Mouse (Mus musculus) embryonic facial prominence, embryonic 12.5 days (tissue): ENCODE results near the gene Kpna4. TPM values are rescaled to one million over a fixed set of nuclear protein-coding genes. Genes with fewer than 3 reads are reported as not detected.

ENCODE experiments used
- ATAC-seq: fragments of 200-750 bp; cut with Nextera tagmentation; 2 replicates; pipeline ENCODE4 v1.8.0; 2017; ENCODE audit not compliant: insufficient number of reproducible peaks, insufficient read depth, low FRiP score, low TSS enrichment
- H3K27ac ChIP-seq: fragments of 300-500 bp; sonication (generic); 2 replicates; pipeline ENCODE4 v1.5.1; 2016; ENCODE audit warnings: mild to moderate bottlenecking
- H3K27me3 ChIP-seq: fragments of 300-500 bp; sonication (generic); 2 replicates; pipeline ENCODE4 v1.6.1; 2016; ENCODE audit warnings: mild to moderate bottlenecking, moderate library complexity
- H3K36me3 ChIP-seq: fragments of 300-500 bp; sonication (generic); 2 replicates; pipeline ENCODE4 v1.6.1; 2016; ENCODE audit warnings: mild to moderate bottlenecking
- H3K4me1 ChIP-seq: fragments of 300-500 bp; sonication (generic); 2 replicates; pipeline ENCODE4 v1.6.1; 2016
- H3K4me2 ChIP-seq: fragments of 300-500 bp; sonication (generic); replicated peaks from 2 replicates; pipeline ENCODE4 v1.6.1; 2016; ENCODE audit warnings: mild to moderate bottlenecking, moderate library complexity
- H3K4me3 ChIP-seq: fragments of 300-500 bp; sonication (generic); 2 replicates; pipeline ENCODE4 v1.5.1; 2016; ENCODE audit warnings: mild to moderate bottlenecking
- H3K9ac ChIP-seq: fragments of 300-500 bp; sonication (generic); 2 replicates; pipeline ENCODE4 v1.6.1; 2016; ENCODE audit warnings: mild to moderate bottlenecking, moderate library complexity
- H3K9me3 ChIP-seq: fragments of 300-500 bp; sonication (generic); 2 replicates; pipeline ENCODE4 v1.6.1; 2016; ENCODE audit warnings: mild to moderate bottlenecking, moderate library complexity
- WGBS: fragments of 180-500 bp; shearing (Covaris S2); methylation state at CpG from one replicate; pipeline ENCODE4 v1.1.7; 2016; 5-methylcytosine and 5-hydroxymethylcytosine counted together
- polyA plus RNA-seq: library from polyadenylated mRNA; unstranded; fragments of >200 nt; fragmentation: Nextera tagmentation; extraction: Ambion mirVana; gene quantifications from 2 replicates; pipeline ENCODE4 v1.2.1, GENCODE M21; 2016

The Kpna4 gene
- polyA plus RNA-seq = 45.7 and 47.9 TPM in 2 replicates

- under 1% methylated on average over 92 of the region's 107 CpGs for WGBS
- no peaks in the 10 kb centered on the region for H3K27me3 ChIP-seq
- H3K4me2 ChIP-seq = peak within 1 kb of the TSS; percentile 71
- no peaks in the 10 kb centered on the region for H3K36me3 ChIP-seq
- no peaks in the 10 kb centered on the region for H3K9me3 ChIP-seq
- H3K4me3 ChIP-seq = peak within 1 kb of the TSS; percentile 93
- H3K9ac ChIP-seq = peak within 1 kb of the TSS; percentile 97
- H3K27ac ChIP-seq = peak within 1 kb of the TSS; percentile 95
- H3K4me1 ChIP-seq = peaks cover 16% of the 10 kb centered on the region; the same call in 1 of the 2 replicates
- peak; percentile 99 for ATAC-seq
These were observed at the start of gene Kpna4 for GRCm38 (mm10) chr3:69126509-69127345. Gene Kpna4, minus strand, starts transcription at chr3:69127113.

- 56% methylated on average over 1 of the region's 1 CpGs for WGBS
- Histone ChIP-seq H3K4me3 (no peak overlapping the region), H3K9me3 (no peaks in the 10 kb centered on the region), H3K4me2 (no peak overlapping the region), H3K36me3 (no peaks in the 10 kb centered on the region), H3K27ac (no peak overlapping the region), H3K9ac (no peak overlapping the region), H3K27me3 (no peaks in the 10 kb centered on the region), H3K4me1 (no peaks in the 10 kb centered on the region)
- no peak for ATAC-seq
These were observed 48.3 kb upstream of the Kpna4 start for GRCm38 (mm10) chr3:69175229-69175628.

- H3K36me3 ChIP-seq = no peaks in the 10 kb centered on the region
- no peaks in the 10 kb centered on the region for H3K9me3 ChIP-seq
- 81% methylated on average over 4 of the region's 4 CpGs for WGBS
- H3K4me1 ChIP-seq = no peaks in the 10 kb centered on the region
- no peak overlapping the region for H3K4me3 ChIP-seq
- H3K4me2 ChIP-seq = no peak overlapping the region
- H3K27me3 ChIP-seq = no peaks in the 10 kb centered on the region
- H3K9ac ChIP-seq = no peak overlapping the region
- no peak for ATAC-seq
- no peak overlapping the region for H3K27ac ChIP-seq
These were observed 44.2 kb upstream of the Kpna4 start for GRCm38 (mm10) chr3:69171123-69171522.

- Histone ChIP-seq H3K4me1 (no peaks in the 10 kb centered on the region), H3K36me3 (no peaks in the 10 kb centered on the region), H3K27me3 (no peaks in the 10 kb centered on the region), H3K4me2 (no peak overlapping the region), H3K27ac (no peak overlapping the region), H3K9me3 (no peaks in the 10 kb centered on the region), H3K9ac (no peak overlapping the region), H3K4me3 (no peak overlapping the region)
- ATAC-seq = no peak
- 85% methylated on average over 5 of the region's 5 CpGs for WGBS
These were observed 42.9 kb upstream of the Kpna4 start for GRCm38 (mm10) chr3:69169796-69170195.

GRCm38 (mm10) chr3:69168724-69169123 lies 41.8 kb upstream of the Kpna4 start:
- Histone ChIP-seq H3K4me2 (no peak overlapping the region), H3K9me3 (no peaks in the 10 kb centered on the region), H3K4me1 (no peaks in the 10 kb centered on the region), H3K27me3 (no peaks in the 10 kb centered on the region), H3K36me3 (no peaks in the 10 kb centered on the region), H3K27ac (no peak overlapping the region), H3K9ac (no peak overlapping the region), H3K4me3 (no peak overlapping the region)
- WGBS = 79% methylated on average over 9 of the region's 9 CpGs
- no peak for ATAC-seq

GRCm38 (mm10) chr3:69163057-69163456 lies 36.1 kb upstream of the Kpna4 start:
- H3K9me3 ChIP-seq = no peaks in the 10 kb centered on the region
- no peak overlapping the region for H3K4me3 ChIP-seq
- H3K36me3 ChIP-seq = no peaks in the 10 kb centered on the region
- H3K4me1 ChIP-seq = no peaks in the 10 kb centered on the region
- no peak overlapping the region for H3K9ac ChIP-seq
- no peak overlapping the region for H3K27ac ChIP-seq
- no peaks in the 10 kb centered on the region for H3K27me3 ChIP-seq
- WGBS = 57% methylated on average over 6 of the region's 6 CpGs
- H3K4me2 ChIP-seq = no peak overlapping the region
- no peak for ATAC-seq

- no peak overlapping the region for H3K27ac ChIP-seq
- H3K9ac ChIP-seq = no peak overlapping the region
- no peak for ATAC-seq
- no peaks in the 10 kb centered on the region for H3K4me1 ChIP-seq
- 70% methylated on average over 1 of the region's 1 CpGs for WGBS
- H3K36me3 ChIP-seq = no peaks in the 10 kb centered on the region
- no peaks in the 10 kb centered on the region for H3K27me3 ChIP-seq
- H3K4me2 ChIP-seq = no peak overlapping the region
- no peak overlapping the region for H3K4me3 ChIP-seq
- H3K9me3 ChIP-seq = no peaks in the 10 kb centered on the region
These were observed 33.5 kb upstream of the Kpna4 start for GRCm38 (mm10) chr3:69160429-69160828.

- Histone ChIP-seq H3K9me3 (no peaks in the 10 kb centered on the region), H3K9ac (no peak overlapping the region), H3K4me2 (no peak overlapping the region), H3K27ac (no peak overlapping the region), H3K4me3 (no peak overlapping the region), H3K4me1 (no peaks in the 10 kb centered on the region), H3K27me3 (no peaks in the 10 kb centered on the region), H3K36me3 (no peaks in the 10 kb centered on the region)
- no peak for ATAC-seq
- 84% methylated on average over 2 of the region's 2 CpGs for WGBS
These were observed 32.6 kb upstream of the Kpna4 start for GRCm38 (mm10) chr3:69159501-69159900.

- ATAC-seq = no peak
- Histone ChIP-seq H3K4me2 (no peak overlapping the region), H3K9me3 (no peaks in the 10 kb centered on the region), H3K27ac (no peak overlapping the region), H3K9ac (no peak overlapping the region), H3K36me3 (no peaks in the 10 kb centered on the region), H3K4me3 (no peak overlapping the region), H3K27me3 (no peaks in the 10 kb centered on the region), H3K4me1 (no peaks in the 10 kb centered on the region)
- WGBS = 79% methylated on average over 5 of the region's 5 CpGs
These were observed 31.0 kb upstream of the Kpna4 start for GRCm38 (mm10) chr3:69157886-69158285.

- Histone ChIP-seq H3K9ac (no peak overlapping the region), H3K4me1 (no peaks in the 10 kb centered on the region), H3K4me3 (no peak overlapping the region), H3K27ac (no peak overlapping the region), H3K27me3 (no peaks in the 10 kb centered on the region), H3K4me2 (no peak overlapping the region), H3K9me3 (no peaks in the 10 kb centered on the region), H3K36me3 (no peaks in the 10 kb centered on the region)
- no peak for ATAC-seq
- WGBS = 84% methylated on average over 13 of the region's 13 CpGs
These were observed 29.6 kb upstream of the Kpna4 start for GRCm38 (mm10) chr3:69156484-69156883.

- no peak overlapping the region for H3K9ac ChIP-seq
- ATAC-seq = no peak
- no peaks in the 10 kb centered on the region for H3K27me3 ChIP-seq
- 62% methylated on average over 2 of the region's 2 CpGs for WGBS
- H3K27ac ChIP-seq = no peak overlapping the region
- no peak overlapping the region for H3K4me2 ChIP-seq
- no peak overlapping the region for H3K4me3 ChIP-seq
- no peaks in the 10 kb centered on the region for H3K4me1 ChIP-seq
- no peaks in the 10 kb centered on the region for H3K9me3 ChIP-seq
- no peaks in the 10 kb centered on the region for H3K36me3 ChIP-seq
These were observed 27.8 kb upstream of the Kpna4 start for GRCm38 (mm10) chr3:69154691-69155090.

- Histone ChIP-seq H3K9ac (no peak overlapping the region), H3K4me2 (no peak overlapping the region), H3K36me3 (no peaks in the 10 kb centered on the region), H3K9me3 (no peaks in the 10 kb centered on the region), H3K27me3 (no peaks in the 10 kb centered on the region), H3K4me1 (no peaks in the 10 kb centered on the region), H3K27ac (no peak overlapping the region), H3K4me3 (no peak overlapping the region)
- ATAC-seq = no peak
- 80% methylated on average over 3 of the region's 3 CpGs for WGBS
These were observed 24.0 kb upstream of the Kpna4 start for GRCm38 (mm10) chr3:69150921-69151320.
